Mouse (Mus musculus) large intestine, adult 2 months (tissue): Measurements from ENCODE around the gene Hoxa11. TPM values are rescaled to one million over a fixed set of nuclear protein-coding genes. Genes with fewer than 3 reads are reported as not detected.
A peak's percentile ranks its signal among the peaks of the same experiment; 100 is the strongest.

Source experiments
- DNase-seq: peaks from one replicate; pipeline ENCODE4 v3.0.0-alpha.2; 2012; ENCODE audit warnings: low read depth, low spot score
- WGBS: fragments of 180-500 bp; shearing (Covaris S2); methylation state at CpG from one replicate; pipeline ENCODE4 v1.1.7; 2018; 5-methylcytosine and 5-hydroxymethylcytosine counted together
- polyA plus RNA-seq: library from polyadenylated mRNA; depleted of rRNA; stranded (reverse); fragments of >200 nt; gene quantifications from 2 replicates; pipeline ENCODE4 v1.2.3, GENCODE M21; 2012; rRNA removed

Hoxa11 gene
- not detected in 2 replicates for polyA plus RNA-seq

DNA sequence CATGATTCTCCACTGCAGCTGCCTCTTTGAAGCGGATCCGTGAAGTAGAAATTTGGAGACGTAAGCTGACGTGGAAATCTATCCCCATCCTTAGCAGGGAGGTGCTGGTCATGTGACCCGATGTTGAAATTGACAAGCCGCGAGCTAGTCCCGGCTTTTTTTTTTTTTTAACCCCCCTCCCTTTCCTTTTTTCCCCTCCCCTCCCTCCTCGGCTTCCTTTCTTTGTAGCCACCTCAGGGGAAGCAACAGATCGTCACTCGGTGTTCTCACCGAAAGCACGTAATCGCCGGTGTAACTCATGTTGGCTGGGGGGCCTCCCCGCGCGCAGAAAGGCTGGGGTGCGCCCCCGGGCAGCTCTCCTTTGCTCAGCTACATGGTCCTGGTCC is at the start of gene Hoxa11:
Hoxa11 (minus strand) TSS at position 54 of the 386 bp plus-strand sequence.
- 3% methylated on average over 20 of the region's 20 CpGs for WGBS
- DNase-seq: no peak

DNA sequence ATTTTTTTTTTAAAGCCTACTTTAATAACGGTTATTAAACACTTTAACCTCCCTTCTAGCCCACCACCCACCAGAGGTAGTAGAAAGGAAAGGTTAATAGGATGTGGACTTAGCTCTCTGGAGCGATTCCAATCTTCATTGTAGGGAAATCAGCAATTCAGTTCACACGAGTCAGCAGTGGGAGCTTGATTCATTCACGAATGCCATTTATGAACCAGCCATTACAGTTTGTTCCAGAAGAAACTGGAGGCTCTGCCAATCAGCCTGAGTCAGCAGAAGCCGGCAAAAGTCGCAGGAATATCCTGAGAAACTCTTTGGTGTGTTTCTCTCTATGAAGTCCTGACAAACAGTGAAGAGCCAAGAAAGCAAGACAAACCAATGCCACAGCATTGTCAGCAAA is 49.0 kb upstream of the Hoxa11 start:
- WGBS: 37% methylated on average over 6 of the region's 6 CpGs
- no peak for DNase-seq

DNA sequence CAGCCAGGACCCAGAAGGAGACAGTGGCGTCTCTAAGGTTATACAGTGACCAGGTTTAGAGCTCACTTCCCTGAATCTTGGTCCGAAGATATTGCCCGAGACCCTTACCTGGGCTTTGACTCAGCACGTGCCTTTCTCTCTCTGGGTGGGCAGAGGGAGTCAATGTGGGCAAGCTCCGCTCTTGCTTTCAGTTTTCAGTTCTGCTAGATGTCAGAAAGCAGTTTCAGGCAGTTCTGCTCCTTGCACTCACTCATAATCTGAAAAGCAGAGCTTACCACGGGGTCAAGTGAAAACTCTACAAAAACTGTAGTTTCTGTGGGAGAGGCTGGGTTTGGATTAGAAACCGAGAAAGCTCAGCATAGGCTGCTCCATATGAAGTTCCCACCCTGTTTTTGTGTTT is 46.7 kb upstream of the Hoxa11 start:
- no peak for DNase-seq

DNA sequence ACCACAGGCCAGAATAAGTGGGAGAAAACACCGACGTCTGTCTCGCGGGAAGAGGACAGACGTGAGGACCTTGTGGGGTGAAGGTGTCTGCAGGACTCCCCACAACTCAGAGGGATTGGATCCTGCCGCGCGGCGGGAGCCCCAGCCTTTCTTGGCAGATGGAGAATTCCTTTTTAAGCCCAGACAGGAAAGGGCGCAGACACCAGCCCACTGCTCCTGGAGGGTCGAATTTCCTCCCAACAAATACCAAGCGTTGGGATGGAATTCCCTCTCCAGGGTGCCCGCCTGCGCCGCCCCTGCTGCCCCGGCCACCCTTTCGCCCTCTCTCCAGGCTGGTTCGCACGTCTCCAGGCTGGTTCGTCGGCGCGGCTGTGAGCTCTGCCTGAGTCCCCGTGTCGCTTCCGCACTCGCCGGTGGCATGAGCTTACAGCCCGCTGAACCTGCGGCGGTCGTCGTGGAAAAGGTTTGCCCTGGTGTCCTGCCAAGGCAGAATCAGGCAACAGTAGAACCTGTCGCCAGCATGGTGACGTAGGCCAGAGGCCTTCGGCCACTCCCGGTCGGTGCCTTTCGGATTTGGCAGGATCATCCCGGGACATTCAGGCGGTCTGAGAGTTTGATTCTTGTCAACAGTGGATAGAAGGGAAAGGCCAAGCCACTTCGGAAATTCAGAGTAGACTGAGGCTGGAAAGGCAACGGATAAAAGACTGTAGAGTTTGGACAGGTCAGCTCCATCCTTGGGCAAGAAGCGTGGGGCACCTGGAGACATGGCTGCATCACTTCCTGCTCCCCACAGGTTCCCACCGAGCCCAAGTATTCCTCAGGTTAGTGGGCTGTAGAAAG is 45.6 kb upstream of the Hoxa11 start:
- WGBS: 7% methylated on average over 45 of the region's 45 CpGs
- no peak for DNase-seq

More for the DNA sequence above, 46.7 kb upstream of the Hoxa11 start:
- WGBS: 83% methylated on average over 7 of the region's 7 CpGs

DNA sequence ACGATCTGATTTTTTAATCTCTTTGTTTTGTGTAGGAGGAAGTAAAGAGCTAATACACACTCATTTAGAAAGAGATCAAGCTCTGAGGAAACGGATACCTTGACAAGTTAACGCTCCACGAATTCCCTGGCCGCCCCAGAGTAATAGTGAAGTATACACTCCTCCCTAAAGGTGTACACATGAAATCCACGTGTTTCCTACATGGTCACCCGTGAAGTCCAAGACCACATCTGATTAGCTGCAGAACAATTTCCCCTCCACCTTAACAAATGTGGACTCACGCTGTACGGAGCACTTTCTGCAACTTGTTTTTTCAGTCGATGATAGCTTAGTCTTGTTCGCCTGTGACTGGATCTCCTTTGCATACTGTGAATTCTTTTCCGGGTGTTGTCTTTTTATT is 44.6 kb upstream of the Hoxa11 start:
- DNase-seq: no peak
- 29% methylated on average over 12 of the region's 12 CpGs for WGBS

DNA sequence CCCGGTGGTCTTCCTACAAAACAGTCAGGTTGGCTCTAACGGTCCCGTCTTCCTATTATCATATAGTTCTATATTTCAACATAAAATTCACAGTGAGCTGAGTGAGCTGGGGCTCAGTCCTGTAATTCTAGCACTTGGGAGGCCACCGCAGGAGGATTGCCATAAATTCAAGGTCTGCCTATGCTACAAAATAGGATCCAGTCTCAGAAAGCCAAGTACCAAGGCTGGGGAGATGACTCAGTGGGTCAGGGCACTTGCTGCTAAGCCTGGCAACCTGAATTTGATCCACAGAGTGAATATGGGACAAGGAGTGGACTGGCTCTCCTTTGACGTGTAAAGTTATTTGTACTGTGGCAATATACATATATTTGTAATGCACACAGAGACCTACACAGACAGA is 38.3 kb upstream of the Hoxa11 start:
- 87% methylated on average over 5 of the region's 5 CpGs for WGBS
- no peak for DNase-seq

DNA sequence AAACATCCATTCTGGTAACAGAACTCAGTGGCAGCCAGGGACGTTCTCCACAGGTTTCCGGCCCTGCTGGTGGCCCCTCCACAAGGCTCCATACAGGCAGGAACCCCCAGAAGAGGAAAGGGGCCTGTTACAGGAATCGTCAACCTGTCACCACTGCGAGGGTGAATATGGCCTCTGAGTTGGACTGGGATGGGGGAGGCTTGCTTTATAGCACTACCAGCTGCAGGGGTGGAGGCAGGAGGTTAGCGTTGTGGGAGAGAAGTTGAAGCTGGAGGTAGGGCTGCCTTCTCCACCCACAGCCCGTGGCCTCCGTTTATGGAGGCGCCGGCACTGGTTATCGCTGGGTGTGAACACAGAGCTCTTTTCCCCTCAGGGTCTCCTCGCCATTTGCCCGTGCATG is 35.5 kb upstream of the Hoxa11 start:
- 56% methylated on average over 12 of the region's 12 CpGs for WGBS
- DNase-seq: no peak

DNA sequence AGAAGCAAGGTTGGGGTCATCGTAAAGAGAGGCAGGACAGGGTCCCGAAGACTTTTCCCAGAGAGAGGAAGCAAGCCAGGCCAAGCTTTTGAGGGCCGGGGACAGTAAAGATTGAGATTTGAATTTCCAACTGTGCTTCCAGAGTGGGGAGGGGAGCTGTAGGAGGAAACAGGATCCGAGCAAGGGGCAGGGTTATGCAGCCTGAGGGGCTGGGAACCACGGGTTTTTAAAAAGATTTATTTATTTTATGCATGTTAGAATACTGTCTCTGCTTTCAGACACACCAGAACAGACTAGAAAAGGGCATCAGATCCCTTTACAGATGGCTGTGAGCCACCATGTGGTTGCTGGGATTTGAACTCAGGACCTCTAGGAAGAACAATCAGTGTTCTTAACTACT is 31.3 kb upstream of the Hoxa11 start:
- DNase-seq: no peak
- 50% methylated on average over 5 of the region's 5 CpGs for WGBS

DNA sequence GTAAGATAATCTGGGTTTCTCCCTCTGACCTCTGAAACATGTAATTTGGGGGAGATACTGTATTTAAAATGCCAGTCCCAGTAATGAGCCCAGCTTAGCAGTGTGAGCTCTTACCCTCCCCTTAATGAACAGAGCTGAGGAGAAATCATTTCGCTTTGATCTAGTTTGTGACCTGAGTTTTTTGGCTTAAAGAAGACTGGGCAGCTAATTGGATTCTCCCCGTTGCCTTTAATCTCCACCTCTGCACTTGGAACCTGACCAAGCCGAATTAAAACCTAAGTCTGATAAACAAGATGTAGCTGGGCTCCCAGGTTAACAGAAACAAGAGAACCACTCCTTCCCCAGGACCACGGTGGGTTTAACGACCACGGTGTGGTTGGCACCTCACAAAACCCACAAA is 30.8 kb upstream of the Hoxa11 start:
- DNase-seq: no peak
- WGBS: 46% methylated on average over 6 of the region's 6 CpGs

DNA sequence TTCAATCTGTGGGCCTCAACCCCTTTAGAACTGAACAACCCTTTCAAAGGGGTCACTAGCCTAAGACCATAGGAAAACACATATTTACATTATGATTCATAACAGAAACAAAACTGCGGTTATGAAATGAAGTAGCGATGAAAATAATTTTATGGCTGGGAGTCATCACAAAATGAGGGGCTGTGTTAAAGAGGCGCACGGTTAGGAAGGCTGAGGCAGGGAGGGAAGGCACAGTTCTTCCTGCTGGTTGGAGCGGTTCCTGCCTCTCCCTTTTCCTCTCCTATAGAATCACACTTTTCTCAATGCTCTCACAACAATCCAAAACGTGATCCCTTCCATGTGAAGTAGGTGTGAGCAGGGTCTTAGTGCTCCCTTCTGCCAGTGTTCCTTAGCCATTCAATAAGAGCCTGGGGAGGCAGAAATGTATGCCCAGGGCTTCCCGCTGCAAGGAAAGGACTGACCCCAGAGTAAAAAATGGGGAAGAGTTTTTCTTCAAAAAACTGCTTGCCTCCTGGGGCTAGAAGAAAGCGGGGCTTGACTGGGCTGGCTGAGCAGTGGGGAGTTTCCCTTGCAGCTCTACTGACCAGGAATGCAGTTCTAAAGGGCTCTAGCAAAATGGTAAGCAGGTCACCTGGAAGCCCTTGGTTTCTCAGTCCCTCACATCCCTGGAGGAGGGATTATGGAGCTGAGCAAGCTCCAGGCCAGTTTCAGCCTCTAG is 30.1 kb upstream of the Hoxa11 start:
- no peak for DNase-seq
- WGBS: 41% methylated on average over 8 of the region's 8 CpGs

DNA sequence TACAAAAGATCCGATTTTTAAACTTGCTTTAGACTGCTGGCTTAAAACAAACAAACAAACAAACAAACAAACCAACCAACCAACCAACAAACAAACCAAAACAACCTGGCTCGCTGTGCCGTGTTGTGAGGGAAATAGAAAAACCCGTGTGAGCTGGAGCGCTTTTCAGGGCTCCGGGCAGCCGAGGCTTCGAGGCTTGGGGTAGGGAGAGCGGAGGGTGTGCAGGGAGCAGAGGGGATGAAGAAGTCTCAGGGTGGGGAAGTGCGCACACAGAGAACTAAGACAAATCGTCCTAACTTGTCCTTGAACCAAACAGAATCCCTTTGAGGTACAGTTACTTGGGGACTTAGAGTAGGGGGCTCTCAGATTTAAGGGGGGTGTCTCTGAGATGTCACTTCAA is 29.0 kb upstream of the Hoxa11 start:
- WGBS: 36% methylated on average over 11 of the region's 11 CpGs
- no peak for DNase-seq

DNA sequence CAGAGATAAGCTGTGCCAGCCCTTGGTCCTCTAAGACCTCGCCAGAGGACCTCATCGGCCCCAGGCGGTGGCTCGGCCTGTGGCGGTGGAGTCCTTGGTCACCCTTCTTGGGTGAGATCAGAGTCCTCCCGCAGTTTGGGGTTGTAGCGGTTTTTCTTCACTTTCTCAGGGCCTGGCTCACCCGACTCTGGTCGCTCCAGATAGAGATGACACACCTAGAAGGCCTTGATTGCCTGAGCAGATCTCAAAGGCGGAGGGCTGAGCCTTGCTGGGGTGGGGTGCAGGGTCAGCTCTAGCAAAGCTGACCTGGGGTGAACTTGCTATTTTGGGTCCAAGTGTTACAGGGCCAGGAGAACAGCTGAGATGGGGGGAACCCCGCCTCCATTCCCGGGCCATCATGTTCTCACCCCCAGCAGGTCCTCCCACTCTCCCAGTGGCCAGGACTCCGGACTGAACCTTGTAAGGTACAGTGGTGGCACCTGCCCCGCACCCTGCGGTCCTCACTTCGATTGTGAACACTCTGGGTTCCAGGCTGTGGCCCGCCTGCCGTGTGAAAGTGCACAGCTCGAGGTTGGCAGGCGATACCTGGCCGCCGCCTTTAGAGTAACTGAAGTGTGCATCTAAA is 28.2 kb upstream of the Hoxa11 start:
- 29% methylated on average over 22 of the region's 22 CpGs for WGBS
- DNase-seq: no peak

DNA sequence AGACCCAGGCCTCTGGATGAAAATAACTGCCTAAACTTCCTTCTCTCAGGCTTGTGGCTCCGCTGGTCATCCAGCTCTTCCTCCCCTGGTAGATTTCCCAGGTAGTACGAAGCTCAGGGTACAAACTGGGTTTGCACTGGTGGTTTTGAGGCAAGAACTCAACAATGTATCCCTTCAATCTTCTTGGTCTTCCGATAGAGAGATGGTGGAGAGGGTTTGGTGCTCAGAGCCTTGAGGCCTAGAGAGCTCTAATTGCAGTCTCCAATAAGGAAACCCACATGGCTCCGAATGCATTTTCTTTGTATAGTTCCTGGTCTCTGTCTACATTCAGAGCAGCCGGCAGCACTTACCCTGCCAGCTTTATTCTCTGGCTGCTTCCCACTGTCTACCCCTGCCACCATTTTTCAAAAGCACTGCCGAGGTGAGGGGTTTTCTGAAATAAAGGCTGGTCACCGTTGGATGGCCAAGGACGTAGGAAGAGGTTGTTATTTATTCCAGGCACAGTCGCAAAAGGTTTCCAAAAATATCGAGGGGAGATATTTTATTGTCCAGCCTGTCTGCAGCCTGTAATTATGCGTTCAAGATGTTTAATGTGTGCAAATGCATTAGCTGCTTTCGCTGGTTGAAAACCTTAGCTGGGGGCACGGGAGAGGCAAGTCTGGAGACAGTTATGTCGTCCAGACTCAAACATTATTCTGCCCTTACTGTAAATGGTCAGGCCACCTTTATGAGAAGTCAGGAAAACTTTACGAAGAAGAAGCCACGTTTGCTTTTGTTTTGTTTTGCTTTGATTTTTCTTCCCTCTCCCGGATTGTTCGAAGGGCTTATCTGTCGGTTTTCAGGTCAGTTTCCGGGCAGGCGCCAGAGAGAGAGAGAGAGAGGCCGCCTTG is 27.4 kb upstream of the Hoxa11 start:
- 39% methylated on average over 22 of the region's 22 CpGs for WGBS
- no peak for DNase-seq

DNA sequence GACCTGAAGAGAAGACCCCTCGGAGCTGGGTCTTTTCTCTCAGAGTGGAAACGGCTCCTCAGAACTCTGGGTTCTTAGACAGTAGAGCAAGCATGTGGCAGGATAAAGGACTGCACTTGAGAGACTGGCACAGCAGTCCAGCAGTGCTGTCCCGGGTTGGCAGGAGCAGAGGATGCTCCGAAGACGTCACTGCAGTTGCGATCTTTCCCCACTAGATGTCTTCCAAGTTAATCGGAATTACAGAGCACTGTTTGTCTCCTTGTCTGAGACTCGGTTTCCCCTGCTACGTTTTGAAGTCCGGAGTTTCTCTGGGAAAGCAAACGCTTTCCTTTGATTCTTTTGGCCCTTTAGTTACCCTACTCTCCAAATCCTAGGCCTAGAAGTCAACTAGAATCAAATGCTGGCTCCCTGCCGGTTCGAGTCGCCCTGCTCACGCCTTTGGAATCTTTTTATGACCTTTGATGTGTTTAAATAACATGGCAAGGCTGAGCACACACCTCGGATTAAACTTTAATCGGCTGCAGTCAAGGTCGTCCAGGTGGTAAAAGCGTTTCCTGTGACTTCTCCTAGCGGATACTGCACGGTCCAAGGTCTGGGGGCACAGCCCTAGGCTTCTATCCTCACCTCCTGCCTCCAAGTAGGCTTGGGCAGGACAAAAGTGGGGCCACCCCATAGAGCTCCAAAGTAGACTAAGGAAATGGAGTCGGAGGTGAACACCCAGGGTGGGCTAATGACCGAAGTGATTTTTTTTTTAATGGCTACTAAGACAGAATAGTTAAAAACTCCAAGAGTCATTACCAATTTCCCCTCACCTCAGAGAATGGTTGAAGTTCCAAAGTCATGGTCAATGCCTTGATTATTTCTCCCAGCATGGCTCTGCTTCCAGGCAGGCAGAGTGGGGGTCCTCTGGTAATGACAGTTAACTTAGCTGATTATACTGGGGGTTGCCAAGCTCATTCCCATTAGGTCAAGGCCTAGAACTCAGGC is 25.2 kb upstream of the Hoxa11 start:
- WGBS: 10% methylated on average over 23 of the region's 23 CpGs
- DNase-seq: peak; percentile 88

DNA sequence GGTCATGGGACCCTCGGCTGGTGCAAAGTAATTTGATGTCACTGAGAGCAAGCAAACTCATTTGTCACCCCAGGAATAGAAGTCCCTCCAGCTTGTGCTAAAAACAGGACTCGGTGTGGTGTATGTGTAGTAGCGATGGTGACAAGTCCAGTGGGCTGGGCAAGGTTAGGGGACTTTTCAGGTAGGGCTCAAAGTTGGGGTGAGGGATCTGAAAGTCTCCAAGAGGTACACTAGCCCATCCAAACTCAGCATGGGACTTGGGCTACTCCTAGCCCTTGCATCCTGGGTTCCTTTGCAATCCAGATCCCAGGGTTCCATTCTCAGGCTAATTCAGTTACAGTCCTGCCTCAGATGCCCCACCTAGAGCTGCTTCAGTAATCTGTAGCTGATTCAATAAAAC is 23.1 kb upstream of the Hoxa11 start:
- DNase-seq: peak; percentile 32
- WGBS: 48% methylated on average over 3 of the region's 3 CpGs

DNA sequence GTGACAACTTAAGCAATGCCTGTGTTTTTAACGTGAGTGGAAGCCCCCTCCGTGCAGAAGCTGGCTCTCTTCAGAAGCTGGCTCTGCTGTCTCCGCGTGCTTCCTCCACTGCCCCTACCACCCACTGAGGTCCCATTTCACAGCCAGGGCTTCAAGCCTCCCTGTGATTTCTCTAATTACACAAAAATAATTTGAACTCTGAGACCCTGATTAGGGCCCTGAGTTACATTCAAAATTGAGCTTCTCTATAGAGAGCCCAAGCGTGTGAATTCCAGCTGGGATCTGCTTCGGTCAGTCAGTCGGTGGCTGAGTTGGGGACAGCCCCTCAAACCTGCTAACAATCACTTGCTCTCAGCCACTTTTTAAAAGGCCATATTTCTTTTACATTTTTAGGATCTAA is 22.7 kb upstream of the Hoxa11 start:
- DNase-seq: no peak
- 45% methylated on average over 7 of the region's 7 CpGs for WGBS

DNA sequence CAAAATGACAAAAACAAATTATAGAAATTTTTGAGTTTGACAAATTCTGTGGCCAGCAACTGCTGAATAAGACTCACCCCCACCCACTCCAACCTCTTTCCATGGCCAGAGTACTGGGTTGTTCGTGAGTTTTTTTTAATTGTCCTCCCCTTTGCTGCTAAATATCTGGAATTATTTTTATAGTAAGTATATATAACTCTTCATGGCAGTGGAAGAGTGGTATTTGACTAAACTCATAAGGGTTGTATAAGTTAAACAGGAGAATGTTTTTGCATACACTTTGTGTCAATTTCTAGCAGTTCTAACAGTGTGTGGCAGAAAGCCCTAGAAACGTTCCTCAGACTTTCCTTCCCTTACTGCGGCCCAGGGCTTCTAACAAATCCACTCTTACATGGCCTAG is 22.1 kb upstream of the Hoxa11 start:
- 40% methylated on average over 3 of the region's 3 CpGs for WGBS
- DNase-seq: no peak

DNA sequence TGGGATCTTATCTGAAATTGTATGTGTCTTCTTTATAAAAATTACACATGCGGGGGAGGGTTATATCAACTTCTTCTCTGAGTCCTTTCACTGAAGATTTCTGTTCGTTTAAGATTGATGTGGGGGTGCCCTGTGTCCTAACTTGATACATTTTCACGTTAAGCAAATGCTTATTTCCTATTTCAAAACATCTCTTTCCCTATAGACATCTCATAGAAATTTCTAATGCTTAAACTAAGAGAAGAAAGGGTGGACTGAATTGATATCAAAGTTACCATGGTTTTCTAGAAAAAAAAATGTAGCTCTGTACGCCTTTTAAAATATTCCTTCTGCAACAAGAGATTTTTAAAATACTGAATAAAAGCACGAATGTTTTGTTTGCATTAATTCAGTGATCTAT is 21.6 kb upstream of the Hoxa11 start:
- WGBS: 44% methylated on average over 5 of the region's 5 CpGs

DNA sequence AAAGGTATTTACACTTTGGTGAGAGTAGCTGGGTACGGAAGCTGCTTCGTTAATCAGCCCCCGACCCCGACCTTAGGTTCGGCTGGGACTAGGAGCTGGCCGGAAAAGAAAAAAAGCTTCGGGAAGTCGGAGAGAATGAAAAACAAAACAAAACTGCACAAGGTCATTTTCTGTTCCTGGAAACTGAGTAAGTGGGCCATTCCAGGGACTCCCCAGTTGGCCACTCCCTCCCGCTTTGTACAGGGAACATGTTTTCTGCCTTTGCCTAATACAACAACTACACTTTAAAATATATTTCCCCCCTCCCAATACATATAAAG is 21.0 kb upstream of the Hoxa11 start:
- 22% methylated on average over 9 of the region's 9 CpGs for WGBS
- no peak for DNase-seq

More for the DNA sequence above, 21.6 kb upstream of the Hoxa11 start:
- DNase-seq: no peak
